Mouse (Mus musculus) liver, embryonic 12.5 days (tissue): Measurements from ENCODE around the gene Ccdc74a. TPM values are rescaled to one million over a fixed set of nuclear protein-coding genes. Genes with fewer than 3 reads are reported as not detected.
A peak's percentile ranks its signal among the peaks of the same experiment; 100 is the strongest.
"Not testable (repeated sequence)": the region's sequence is repeated elsewhere in the genome, so short reads cannot be mapped to it uniquely, and the experiment has no call there.

ENCODE experiments used
- ATAC-seq: fragments of 200-750 bp; cut with Nextera tagmentation; 2 replicates; pipeline ENCODE4 v1.8.0; 2017; ENCODE audit warnings: moderate number of reproducible peaks, mild to moderate bottlenecking, moderate library complexity
- H3K27ac ChIP-seq: fragments of 300-500 bp; sonication (generic); 2 replicates; pipeline ENCODE4 v1.5.1; 2016; ENCODE audit warnings: mild to moderate bottlenecking
- H3K27me3 ChIP-seq: fragments of 300-500 bp; sonication (generic); replicated peaks from 2 replicates; pipeline ENCODE4 v1.6.1; 2016; ENCODE audit warnings: mild to moderate bottlenecking, moderate library complexity
- H3K36me3 ChIP-seq: fragments of 300-500 bp; sonication (generic); 2 replicates; pipeline ENCODE4 v1.6.1; 2016; ENCODE audit warnings: mild to moderate bottlenecking, moderate library complexity
- H3K4me1 ChIP-seq: fragments of 300-500 bp; sonication (generic); 2 replicates; pipeline ENCODE4 v1.6.1; 2016
- H3K4me2 ChIP-seq: fragments of 300-500 bp; sonication (generic); 2 replicates; pipeline ENCODE4 v1.6.1; 2016; ENCODE audit warnings: mild to moderate bottlenecking, moderate library complexity
- H3K4me3 ChIP-seq: fragments of 300-500 bp; sonication (generic); 2 replicates; pipeline ENCODE4 v1.5.1; 2016; ENCODE audit warnings: mild to moderate bottlenecking, moderate library complexity
- H3K9ac ChIP-seq: fragments of 300-500 bp; sonication (generic); 2 replicates; pipeline ENCODE4 v1.6.1; 2016; ENCODE audit warnings: mild to moderate bottlenecking, moderate library complexity
- H3K9me3 ChIP-seq: fragments of 300-500 bp; sonication (generic); replicated peaks from 2 replicates; pipeline ENCODE4 v1.6.1; 2016; ENCODE audit warnings: mild to moderate bottlenecking, moderate library complexity
- WGBS: fragments of 180-500 bp; shearing (Covaris S2); methylation state at CpG from one replicate; pipeline ENCODE4 v1.1.7; 2016; ENCODE audit not compliant: insufficient replicate concordance; 5-methylcytosine and 5-hydroxymethylcytosine counted together
- polyA plus RNA-seq: library from polyadenylated mRNA; unstranded; fragments of >200 nt; fragmentation: Nextera tagmentation; extraction: Ambion mirVana; gene quantifications from 2 replicates; pipeline ENCODE4 v1.2.1, GENCODE M21; 2016

Ccdc74a gene
- 3.0 and 3.2 TPM in 2 replicates for polyA plus RNA-seq

DNA sequence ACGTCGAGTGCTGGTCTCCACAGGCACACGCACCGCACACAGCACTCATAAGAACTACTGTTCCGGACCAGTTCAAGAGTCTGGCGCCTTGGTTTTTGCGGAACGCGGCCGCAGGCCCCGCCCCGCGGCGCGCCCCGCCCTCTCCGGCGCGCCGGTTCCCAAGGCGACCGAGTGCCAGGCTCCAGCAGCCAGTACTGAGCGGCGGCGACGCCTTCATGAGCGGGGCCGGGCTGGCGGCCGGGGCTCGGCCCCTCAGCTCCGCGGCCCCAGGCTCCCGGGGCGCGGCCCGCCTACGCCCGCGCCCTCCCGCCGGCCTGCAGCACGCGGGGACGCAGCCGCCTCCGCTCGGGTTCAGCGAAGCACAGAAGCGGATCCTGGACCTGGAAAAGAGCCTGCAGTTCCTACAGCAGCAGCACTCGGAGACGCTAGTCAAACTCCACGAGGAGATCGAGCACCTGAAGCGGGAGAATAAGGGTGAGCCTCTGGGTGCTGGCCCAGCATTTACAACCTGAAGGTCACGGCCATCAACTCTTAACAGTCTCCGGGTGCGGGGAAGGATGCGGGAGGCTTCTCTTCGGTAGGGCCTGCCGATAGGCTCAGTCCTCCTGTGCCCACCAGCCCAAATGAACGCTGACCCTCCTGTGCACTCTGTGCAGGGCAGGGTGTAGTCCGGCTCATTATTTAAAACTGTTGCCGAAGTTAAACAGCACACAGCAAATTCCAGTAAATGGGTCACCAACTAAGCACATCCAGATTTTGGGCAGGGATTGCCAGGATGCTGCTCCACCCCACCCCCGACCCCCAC, at the start of gene Ccdc74a:
Ccdc74a (plus strand) TSS at position 161 of the 805 bp plus-strand sequence.
- peak within 1 kb of the TSS; percentile 77 for H3K27ac ChIP-seq
- H3K36me3 ChIP-seq, result peaks cover 55% of the 10 kb centered on the region
- WGBS, result 5% methylated on average over 65 of the region's 65 CpGs

DNA sequence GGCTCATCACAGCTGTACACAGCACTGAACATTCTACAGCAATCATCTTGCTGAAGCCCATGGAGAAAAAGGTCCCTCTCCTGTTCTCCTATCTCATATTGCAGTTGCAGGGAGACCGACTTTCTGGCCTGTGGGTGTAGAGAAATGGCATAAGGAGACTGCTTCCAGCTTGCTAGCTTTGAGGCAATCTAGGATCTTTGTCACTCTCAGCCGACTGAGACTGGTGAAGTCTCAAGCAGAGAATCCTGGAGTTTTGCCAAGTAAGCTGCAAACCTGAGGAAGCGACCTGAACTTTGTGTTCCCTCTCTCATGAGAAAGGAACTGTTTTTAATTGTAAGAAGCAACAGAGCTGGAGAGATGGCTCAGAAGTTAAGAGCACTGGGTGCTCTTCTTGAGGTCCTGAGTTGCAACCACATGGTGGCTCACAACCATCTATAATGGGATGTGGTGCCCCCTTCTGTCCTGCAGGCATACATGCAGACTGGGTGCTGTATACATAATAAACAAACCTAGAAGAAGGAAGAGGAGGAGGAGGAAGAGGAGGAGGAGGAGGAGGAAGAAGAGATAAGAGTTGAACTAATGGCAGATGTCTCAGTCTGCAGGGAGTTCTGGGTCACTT, 45.2 kb upstream of the Ccdc74a start:
- no peak overlapping the region for H3K27ac ChIP-seq
- no peak overlapping the region for H3K4me3 ChIP-seq
- ATAC-seq, result no peak
- no peaks in the 10 kb centered on the region for H3K9me3 ChIP-seq
- 52% methylated on average over 3 of the region's 3 CpGs for WGBS
- no peaks in the 10 kb centered on the region for H3K36me3 ChIP-seq
- H3K27me3 ChIP-seq, result no peaks in the 10 kb centered on the region
- no peak overlapping the region for H3K4me2 ChIP-seq
- no peaks in the 10 kb centered on the region for H3K4me1 ChIP-seq
- no peak overlapping the region for H3K9ac ChIP-seq

More for the DNA sequence above, at the start of gene Ccdc74a:
- H3K9ac ChIP-seq, result peak within 1 kb of the TSS; percentile 75
- H3K9me3 ChIP-seq, result no peaks in the 10 kb centered on the region
- peaks cover 34% of the 10 kb centered on the region for H3K4me1 ChIP-seq
- peak; percentile 99 for ATAC-seq
- no peaks in the 10 kb centered on the region for H3K27me3 ChIP-seq
- H3K4me3 ChIP-seq, result peak within 1 kb of the TSS; percentile 57
- peak within 1 kb of the TSS; percentile 94 for H3K4me2 ChIP-seq

DNA sequence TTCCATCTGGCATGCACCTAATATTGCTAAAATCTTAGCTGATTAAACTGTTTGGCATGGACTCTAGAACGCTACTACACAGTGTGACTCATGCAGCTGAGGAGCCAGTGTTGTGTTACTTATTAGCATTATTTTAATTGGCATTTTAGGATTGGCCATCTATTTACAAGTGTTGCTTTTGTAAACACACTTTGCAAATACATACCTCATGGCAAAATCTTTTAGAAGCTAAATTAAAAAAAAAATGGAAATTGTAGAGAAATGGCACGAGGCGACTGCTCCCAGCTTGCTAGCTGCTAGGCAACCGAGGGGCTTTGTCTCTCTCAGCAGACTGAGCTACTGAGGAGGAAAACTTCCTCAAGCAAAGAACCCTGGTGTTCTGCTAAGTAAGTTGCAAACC, 41.3 kb upstream of the Ccdc74a start:
- 62% methylated on average over 4 of the region's 4 CpGs for WGBS
- Histone ChIP-seq H3K36me3 (no peaks in the 10 kb centered on the region), H3K4me1 (no peaks in the 10 kb centered on the region), H3K4me3 (no peak overlapping the region), H3K9me3 (no peaks in the 10 kb centered on the region), H3K27me3 (no peaks in the 10 kb centered on the region; the same call in 1 of the 2 replicates), H3K9ac (no peak overlapping the region), H3K4me2 (no peak overlapping the region), H3K27ac (no peak overlapping the region)
- no peak for ATAC-seq

DNA sequence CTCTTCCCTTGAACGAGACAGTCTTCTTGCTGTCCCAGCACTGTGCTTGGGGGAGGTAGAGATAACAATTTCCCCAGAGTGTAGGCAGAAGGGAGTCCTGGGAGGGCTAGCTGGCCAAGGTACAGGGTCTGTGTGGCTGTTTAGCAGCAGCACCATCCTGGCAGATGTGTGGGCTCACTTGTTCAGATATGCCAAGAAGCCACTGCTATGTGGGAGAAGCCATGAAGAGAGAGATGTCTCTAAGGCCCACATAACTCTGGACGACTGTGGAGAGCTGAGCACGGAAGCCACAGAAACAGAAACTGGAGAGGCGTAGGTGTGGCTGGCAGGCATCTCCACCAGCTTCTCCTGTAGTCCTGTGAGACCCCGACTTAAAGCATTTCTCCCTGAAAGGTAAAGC, 40.6 kb upstream of the Ccdc74a start:
- Histone ChIP-seq H3K4me1 (no peaks in the 10 kb centered on the region), H3K4me3 (no peak overlapping the region), H3K36me3 (no peaks in the 10 kb centered on the region), H3K9ac (no peak overlapping the region), H3K4me2 (no peak overlapping the region), H3K9me3 (0 out of 2 replicates have a peak, but pooled peaks cover 4% of the 10 kb centered on the region), H3K27me3 (no peaks in the 10 kb centered on the region; the same call in 1 of the 2 replicates), H3K27ac (no peak overlapping the region)
- ATAC-seq, result no peak
- 60% methylated on average over 5 of the region's 5 CpGs for WGBS

DNA sequence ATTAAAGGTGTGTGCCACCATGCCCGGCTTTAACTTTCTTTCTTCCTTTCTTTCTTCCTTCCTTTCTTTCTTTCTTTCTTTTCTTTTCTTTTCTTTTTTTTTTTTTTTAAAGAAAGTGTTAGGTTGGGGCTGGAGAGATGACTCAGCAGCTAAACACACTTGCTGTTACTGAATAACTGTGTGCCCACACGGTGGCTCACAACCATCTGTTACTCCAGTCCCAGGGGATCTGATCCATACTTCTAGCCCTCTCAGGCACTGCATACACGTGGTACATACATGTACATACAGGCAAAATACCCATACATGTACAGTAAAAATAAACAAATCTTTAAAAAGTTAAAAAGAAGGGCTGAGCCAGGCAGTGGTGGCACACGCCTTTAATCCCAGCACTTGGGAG, 34.9 kb upstream of the Ccdc74a start:
- ATAC-seq, result no peak
- WGBS, result 58% methylated on average over 4 of the region's 4 CpGs
- no peak overlapping the region for H3K9ac ChIP-seq

DNA sequence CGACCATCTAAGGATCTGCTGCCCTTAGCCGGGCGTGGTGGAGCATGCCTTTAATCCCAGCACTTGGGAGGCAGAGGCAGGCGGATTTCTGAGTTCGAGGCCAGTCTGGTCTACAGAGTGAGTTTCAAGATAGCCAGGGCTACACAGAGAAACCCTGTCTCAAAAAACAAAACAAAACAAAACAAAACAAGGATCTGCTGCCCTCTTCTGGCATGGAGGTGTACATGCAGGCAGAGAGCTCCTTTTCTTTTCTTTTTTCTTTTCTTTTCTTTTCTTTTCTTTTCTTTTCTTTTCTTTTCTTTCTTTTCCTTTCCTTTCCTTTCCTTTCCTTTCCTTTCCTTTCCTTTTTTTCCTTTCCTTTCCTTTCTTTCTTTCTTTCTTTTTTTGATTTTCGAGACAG, 31.5 kb upstream of the Ccdc74a start:
- not testable (repeated sequence) for H3K9me3 ChIP-seq, H3K27ac ChIP-seq, H3K4me3 ChIP-seq, H3K9ac ChIP-seq, ATAC-seq, H3K4me2 ChIP-seq, H3K27me3 ChIP-seq, H3K36me3 ChIP-seq
- peaks cover 13% of the 10 kb centered on the region for H3K4me1 ChIP-seq
- 78% methylated on average over 6 of the region's 6 CpGs for WGBS

More for the DNA sequence above, 34.9 kb upstream of the Ccdc74a start:
- Histone ChIP-seq H3K4me3 (no peak overlapping the region), H3K4me2 (no peak overlapping the region), H3K27ac (no peak overlapping the region), H3K9me3 (0 out of 2 replicates have a peak, but pooled peaks cover 4% of the 10 kb centered on the region), H3K4me1 (no peaks in the 10 kb centered on the region), H3K27me3 (no peaks in the 10 kb centered on the region; the same call in 1 of the 2 replicates), H3K36me3 (no peaks in the 10 kb centered on the region)

DNA sequence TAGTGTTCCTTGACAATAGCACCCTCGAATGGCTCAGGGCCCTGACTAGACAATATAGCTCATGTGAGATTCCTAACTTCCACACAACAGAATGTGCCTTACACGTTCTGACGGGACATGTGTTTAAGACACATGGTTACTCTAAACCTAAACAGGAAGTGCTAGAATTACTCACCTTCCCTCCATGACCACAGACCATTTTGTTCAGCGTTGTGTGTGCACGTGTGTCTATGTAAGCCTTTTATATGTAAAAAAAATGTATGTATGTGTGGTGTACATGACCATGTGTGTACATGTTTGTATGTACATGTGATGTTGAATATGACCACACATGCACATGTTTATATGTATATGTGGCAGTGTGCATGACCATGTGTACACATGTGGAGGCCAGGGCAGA, 30.1 kb upstream of the Ccdc74a start:
- ATAC-seq, result no peak
- Histone ChIP-seq H3K4me3 (no peak overlapping the region), H3K9ac (no peak overlapping the region), H3K27ac (no peak overlapping the region), H3K9me3 (no peaks in the 10 kb centered on the region), H3K4me1 (peaks cover 28% of the 10 kb centered on the region), H3K36me3 (peaks cover 4% of the 10 kb centered on the region), H3K27me3 (no peaks in the 10 kb centered on the region), H3K4me2 (no peak overlapping the region)
- WGBS, result 50% methylated on average over 5 of the region's 5 CpGs

DNA sequence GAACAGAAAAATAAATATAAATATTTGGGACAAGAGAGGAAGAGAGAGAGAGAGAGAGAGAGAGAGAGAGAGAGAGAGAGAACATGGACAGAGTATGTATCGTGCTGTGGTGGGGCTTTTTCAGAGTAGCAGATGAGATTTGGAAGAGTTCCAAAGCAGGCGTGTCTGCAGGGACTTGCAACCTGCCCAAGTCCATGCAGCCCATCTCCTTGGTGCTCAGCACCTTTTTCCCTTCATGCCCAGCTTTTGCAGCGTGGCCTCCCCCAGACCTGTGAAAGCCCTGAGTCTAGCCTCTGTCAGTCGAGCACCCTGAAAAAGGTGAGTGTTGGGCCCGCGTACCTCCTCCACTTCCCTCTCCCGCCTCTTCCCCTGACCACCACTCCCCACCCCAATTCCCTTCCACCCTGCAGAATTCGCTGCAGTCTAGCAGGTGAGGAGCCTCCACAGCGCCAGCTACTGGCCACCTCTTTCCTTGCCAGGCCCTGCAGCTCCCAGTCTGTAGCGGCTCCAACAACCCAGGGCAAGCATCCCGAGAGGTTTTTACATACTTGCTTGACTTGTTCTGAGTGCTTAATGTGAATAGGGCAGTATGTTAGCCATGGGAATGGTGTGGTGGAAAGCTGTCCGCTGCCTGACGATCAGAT, 28.2 kb upstream of the Ccdc74a start:
- Histone ChIP-seq H3K4me2 (peak overlapping the region; percentile 91), H3K9me3 (no peaks in the 10 kb centered on the region), H3K4me1 (peaks cover 31% of the 10 kb centered on the region), H3K4me3 (peak overlapping the region; percentile 0; the same call in 1 of the 2 replicates), H3K9ac (peak overlapping the region; percentile 14; the same call in 1 of the 2 replicates), H3K27ac (no peak overlapping the region), H3K36me3 (peaks cover 22% of the 10 kb centered on the region), H3K27me3 (no peaks in the 10 kb centered on the region)
- ATAC-seq, result peak; percentile 61
- WGBS, result 16% methylated on average over 13 of the region's 13 CpGs

DNA sequence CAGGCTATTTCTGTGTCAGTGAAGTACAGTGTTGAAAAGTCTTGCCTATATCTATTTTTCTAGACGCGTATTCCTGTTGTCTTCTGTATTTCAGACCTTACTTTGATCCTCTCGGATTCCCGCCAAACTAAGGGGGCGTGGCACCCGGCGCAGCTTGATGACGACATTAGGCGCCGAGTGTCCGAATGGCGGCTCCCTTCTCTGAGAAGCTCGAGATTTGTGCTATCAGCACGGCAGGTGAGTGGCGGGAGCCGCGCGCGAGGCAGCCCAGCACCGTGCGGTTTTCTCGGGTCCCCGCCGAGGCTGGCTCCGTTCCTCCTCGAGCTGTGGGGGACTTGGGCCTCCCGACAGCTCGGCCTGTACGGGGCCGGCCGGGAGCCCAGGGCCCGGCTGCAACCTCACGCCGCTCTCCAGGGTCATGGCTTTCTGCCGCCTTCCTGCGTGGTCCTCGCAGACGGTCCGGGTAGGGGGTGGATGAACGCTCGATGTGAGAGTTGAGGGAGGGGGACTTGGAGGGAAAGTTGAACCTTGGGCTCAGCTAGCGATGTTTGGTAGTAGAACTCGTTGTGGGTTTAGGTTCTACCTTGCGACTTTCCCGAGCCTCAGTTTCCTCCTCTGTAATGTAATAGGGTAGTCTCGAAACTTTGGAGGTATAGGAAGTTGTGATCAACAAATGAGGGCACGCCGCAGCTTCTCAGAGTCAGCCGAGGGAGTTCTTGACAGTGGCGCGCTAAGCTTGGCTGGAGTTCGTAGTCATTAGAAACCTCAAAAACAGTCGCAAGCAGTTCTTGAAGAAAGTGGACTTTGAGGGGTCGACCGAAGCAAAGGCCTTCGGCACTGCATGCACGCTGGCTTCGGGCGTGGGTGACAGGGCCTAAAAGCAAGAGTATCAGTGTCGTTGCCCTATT, 26.8 kb upstream of the Ccdc74a start, which contains the start of gene Smpd4:
Smpd4 (plus strand) TSS at position 157 of the 908 bp plus-strand sequence.
- no peaks in the 10 kb centered on the region for H3K27me3 ChIP-seq

DNA sequence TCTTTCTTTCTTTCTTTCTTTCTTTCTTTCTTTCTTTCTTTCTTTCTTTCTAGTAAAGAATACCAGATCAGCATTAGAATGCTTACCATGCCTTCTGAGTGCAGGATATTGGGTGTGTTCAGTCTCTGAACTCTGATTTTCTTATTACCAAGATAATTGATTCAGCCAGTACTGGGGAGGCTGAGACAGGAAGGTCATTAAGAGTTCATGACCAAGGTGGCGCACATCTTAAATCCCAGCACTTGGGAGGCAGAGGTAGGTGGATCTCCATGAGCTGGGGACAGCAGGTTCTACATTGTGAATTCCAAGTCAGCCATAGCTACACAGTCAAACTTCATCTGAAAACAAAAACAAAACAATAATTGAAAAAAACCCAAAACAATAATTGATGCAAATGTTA, 24.3 kb upstream of the Ccdc74a start:
- Histone ChIP-seq H3K27ac (no peak overlapping the region), H3K4me1 (peaks cover 31% of the 10 kb centered on the region), H3K4me2 (no peak overlapping the region), H3K9ac (no peak overlapping the region), H3K36me3 (peaks cover 60% of the 10 kb centered on the region), H3K27me3 (no peaks in the 10 kb centered on the region), H3K4me3 (no peak overlapping the region), H3K9me3 (no peaks in the 10 kb centered on the region)
- ATAC-seq, result no peak
- WGBS, result 82% methylated on average over 1 of the region's 1 CpGs

More for the DNA sequence above, 26.8 kb upstream of the Ccdc74a start, which contains the start of gene Smpd4:
- Histone ChIP-seq H3K9me3 (no peaks in the 10 kb centered on the region), H3K36me3 (peaks cover 35% of the 10 kb centered on the region), H3K4me3 (peak within 1 kb of the TSS; percentile 96), H3K4me1 (peaks cover 31% of the 10 kb centered on the region), H3K9ac (peak within 1 kb of the TSS; percentile 94), H3K27ac (peak within 1 kb of the TSS; percentile 79), H3K4me2 (peak within 1 kb of the TSS; percentile 91)
- ATAC-seq, result peak; percentile 79
- WGBS, result 2% methylated on average over 60 of the region's 60 CpGs
